Mouse (Mus musculus) limb, embryonic 11.5 days (tissue): ENCODE results near the gene 1700029J07Rik. TPM values are rescaled to one million over a fixed set of nuclear protein-coding genes. Genes with fewer than 3 reads are reported as not detected.
A peak's percentile ranks its signal among the peaks of the same experiment; 100 is the strongest.

ENCODE experiments used
- ATAC-seq: fragments of 200-750 bp; cut with Nextera tagmentation; 2 replicates; pipeline ENCODE4 v1.8.0; 2017; ENCODE audit warnings: low read depth; ENCODE audit not compliant: insufficient number of reproducible peaks, low FRiP score, low TSS enrichment
- DNase-seq: peaks from one replicate; pipeline ENCODE4 v3.0.0-alpha.2; 2015; ENCODE audit warnings: low spot score
- H3K27ac ChIP-seq: fragments of 300-500 bp; sonication (generic); replicated peaks from 2 replicates; pipeline ENCODE4 v1.5.1; 2014; ENCODE audit warnings: low read depth, mild to moderate bottlenecking, low read length
- H3K27me3 ChIP-seq: fragments of 300-500 bp; sonication (generic); 2 replicates; pipeline ENCODE4 v1.6.1; 2014; ENCODE audit warnings: mild to moderate bottlenecking, low read length, mixed read lengths; ENCODE audit not compliant: control insufficient read depth, insufficient read depth
- H3K36me3 ChIP-seq: fragments of 300-500 bp; sonication (generic); 2 replicates; pipeline ENCODE4 v1.6.1; 2014; ENCODE audit warnings: mild to moderate bottlenecking, low read length, moderate library complexity, mixed read lengths; ENCODE audit not compliant: control insufficient read depth, insufficient read depth
- H3K4me1 ChIP-seq: fragments of 300-500 bp; sonication (generic); 2 replicates; pipeline ENCODE4 v1.6.1; 2014; ENCODE audit warnings: low read length, mixed read lengths; ENCODE audit not compliant: control insufficient read depth, insufficient read depth
- H3K4me2 ChIP-seq: fragments of 300-500 bp; sonication (generic); 2 replicates; pipeline ENCODE4 v1.6.1; 2014; ENCODE audit warnings: low read depth, mild to moderate bottlenecking, moderate library complexity; ENCODE audit not compliant: severe bottlenecking
- H3K4me3 ChIP-seq: fragments of 300-500 bp; sonication (generic); 2 replicates; pipeline ENCODE4 v1.5.1; 2014; ENCODE audit warnings: low read depth, low read length
- H3K9ac ChIP-seq: fragments of 300-500 bp; sonication (generic); 2 replicates; pipeline ENCODE4 v1.6.1; 2014; ENCODE audit warnings: mild to moderate bottlenecking, low read length
- H3K9me3 ChIP-seq: fragments of 300-500 bp; sonication (generic); 2 replicates; pipeline ENCODE4 v1.6.1; 2016; ENCODE audit warnings: low read length; ENCODE audit not compliant: control insufficient read depth
- WGBS: fragments of 180-500 bp; shearing (Covaris S2); extraction: QIAGEN DNeasy Blood & Tissue Kit; methylation state at CpG from one replicate; pipeline ENCODE4 v1.1.7; 2014; 5-methylcytosine and 5-hydroxymethylcytosine counted together
- polyA plus RNA-seq: library from polyadenylated mRNA; unstranded; fragments of >200 nt; fragmentation: Nextera tagmentation; extraction: Ambion mirVana; gene quantifications from 2 replicates; pipeline ENCODE4 v1.2.1, GENCODE M21; 2014

1700029J07Rik gene
- polyA plus RNA-seq, 1 experiment from 2014 or later = 2.4 TPM

DNA sequence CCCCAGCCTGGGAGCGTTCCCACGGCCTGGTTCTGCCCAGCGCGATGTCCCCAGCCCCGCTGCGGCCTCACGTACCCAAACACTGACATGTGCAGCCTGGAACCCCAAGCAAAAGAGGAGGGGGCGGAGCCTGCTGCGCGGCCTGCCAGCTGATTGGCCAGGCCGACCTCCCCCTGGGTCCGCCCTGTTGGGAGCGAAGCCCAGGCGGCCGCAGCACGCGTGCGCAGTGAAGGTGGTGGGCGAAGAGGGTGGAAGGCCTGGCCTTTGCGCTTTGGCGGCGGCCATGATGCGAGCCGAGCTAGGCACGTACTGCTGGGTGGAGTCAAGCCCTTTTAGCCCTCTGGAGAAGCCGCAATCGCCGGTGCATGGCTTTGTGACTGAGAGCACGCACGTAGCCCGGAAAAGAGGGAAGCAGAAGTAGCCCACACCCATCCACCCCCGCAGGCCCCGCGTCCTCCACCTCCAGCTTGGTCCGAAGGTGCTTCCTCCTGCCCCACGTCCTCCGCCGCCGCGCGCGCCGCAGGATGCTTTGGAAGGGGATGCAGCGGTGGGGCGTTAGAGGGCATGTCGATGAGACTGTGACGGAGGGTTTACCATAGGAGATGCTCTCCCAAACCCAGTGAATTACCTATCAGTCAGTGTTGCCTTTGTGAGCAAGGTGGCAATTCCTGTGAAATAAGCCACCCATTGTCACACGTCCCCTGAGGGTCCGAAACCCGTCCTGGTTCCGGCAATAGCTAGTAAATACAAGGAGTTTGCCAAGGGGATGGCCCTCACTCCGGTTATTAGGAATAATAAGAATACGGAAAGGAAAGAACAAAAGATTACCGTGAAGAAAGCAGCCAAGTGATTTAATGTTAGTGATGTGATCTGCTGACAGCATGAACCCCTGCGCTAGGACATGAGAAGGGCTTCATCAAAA lies 25.0 kb upstream of the 1700029J07Rik start:
- Histone ChIP-seq H3K27ac (peak overlapping the region; percentile 92), H3K36me3 (no peaks in the 10 kb centered on the region; the same call in 1 of the 2 replicates), H3K27me3 (no peaks in the 10 kb centered on the region), H3K4me2 (peak overlapping the region; percentile 84), H3K4me3 (peak overlapping the region; percentile 43), H3K9ac (peak overlapping the region; percentile 83), H3K9me3 (no peaks in the 10 kb centered on the region), H3K4me1 (peaks cover 9% of the 10 kb centered on the region; the same call in 1 of the 2 replicates)
- WGBS = 7% methylated on average over 55 of the region's 55 CpGs
- peak; percentile 98 for DNase-seq
- ATAC-seq = peak; percentile 99

DNA sequence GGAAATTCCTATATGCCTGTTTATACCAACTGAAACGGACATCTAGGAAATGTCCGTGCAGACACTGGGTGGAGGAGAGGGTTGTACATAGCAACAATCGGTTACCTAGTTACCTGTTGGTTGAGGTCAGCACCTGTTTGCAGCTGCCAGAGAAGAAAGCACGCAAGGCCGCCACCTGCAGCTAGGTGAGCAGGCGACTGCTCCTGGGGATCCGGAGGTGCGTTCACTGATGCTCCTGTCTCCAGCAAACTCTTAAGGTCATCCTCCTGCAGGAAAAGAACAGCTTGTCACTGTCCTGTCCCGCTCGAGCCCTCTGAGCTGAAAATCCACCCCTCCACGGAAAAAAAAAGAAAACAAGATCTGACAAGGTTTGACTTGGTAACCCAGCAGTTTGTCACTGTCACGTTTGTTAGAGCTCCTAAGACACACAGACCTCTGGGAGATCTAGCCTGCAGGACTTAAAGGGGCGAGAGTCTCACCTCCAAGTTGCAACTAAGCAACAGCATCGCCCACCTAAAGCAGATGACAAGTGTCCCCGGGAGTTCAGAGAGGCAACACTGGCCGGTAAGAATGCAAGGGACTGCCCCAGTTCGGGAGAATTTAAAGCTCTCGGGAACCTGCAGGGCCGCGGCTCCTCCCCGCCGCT lies 24.2 kb upstream of the 1700029J07Rik start, which contains the start of gene Lrp2bp:
Gene Lrp2bp, plus strand, starts transcription at position 166 of the 646 bp plus-strand sequence.
- 3% methylated on average over 22 of the region's 22 CpGs for WGBS
- Histone ChIP-seq H3K36me3 (no peaks in the 10 kb centered on the region; the same call in 1 of the 2 replicates), H3K27me3 (no peaks in the 10 kb centered on the region), H3K27ac (peak within 1 kb of the TSS; percentile 92), H3K9ac (peak within 1 kb of the TSS; percentile 83), H3K4me3 (peak within 1 kb of the TSS; percentile 43), H3K4me2 (peak within 1 kb of the TSS; percentile 84), H3K9me3 (no peaks in the 10 kb centered on the region), H3K4me1 (peaks cover 9% of the 10 kb centered on the region; the same call in 1 of the 2 replicates)
- DNase-seq = peak; percentile 44
- ATAC-seq = 0 out of 2 replicates have a peak, but pooled peaks have one; percentile 7

DNA sequence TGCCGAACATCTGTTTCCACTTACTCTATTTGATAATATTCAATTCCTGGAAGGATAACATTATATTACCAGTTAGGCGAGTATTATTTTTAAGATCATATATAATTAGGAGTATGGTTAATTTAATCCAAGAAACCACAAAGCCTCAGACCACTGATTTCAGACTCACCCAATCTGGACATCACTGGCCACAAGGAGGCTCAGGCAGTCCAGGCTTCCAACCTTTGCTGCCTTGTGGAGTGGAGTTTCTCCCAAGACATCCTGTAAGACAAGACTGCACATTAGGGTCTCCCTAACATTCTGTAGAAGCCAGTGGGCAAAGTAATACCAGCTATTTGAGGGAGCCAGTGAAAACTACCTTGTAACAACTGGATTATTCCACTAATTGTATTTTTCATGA lies 23.2 kb upstream of the 1700029J07Rik start:
- Histone ChIP-seq H3K27me3 (no peaks in the 10 kb centered on the region), H3K9me3 (no peaks in the 10 kb centered on the region), H3K27ac (no peak overlapping the region), H3K9ac (no peak overlapping the region), H3K4me1 (peaks cover 9% of the 10 kb centered on the region; the same call in 1 of the 2 replicates), H3K4me3 (no peak overlapping the region), H3K36me3 (no peaks in the 10 kb centered on the region; the same call in 1 of the 2 replicates), H3K4me2 (no peak overlapping the region)
- DNase-seq = no peak
- no peak for ATAC-seq
- 90% methylated on average over 2 of the region's 2 CpGs for WGBS

DNA sequence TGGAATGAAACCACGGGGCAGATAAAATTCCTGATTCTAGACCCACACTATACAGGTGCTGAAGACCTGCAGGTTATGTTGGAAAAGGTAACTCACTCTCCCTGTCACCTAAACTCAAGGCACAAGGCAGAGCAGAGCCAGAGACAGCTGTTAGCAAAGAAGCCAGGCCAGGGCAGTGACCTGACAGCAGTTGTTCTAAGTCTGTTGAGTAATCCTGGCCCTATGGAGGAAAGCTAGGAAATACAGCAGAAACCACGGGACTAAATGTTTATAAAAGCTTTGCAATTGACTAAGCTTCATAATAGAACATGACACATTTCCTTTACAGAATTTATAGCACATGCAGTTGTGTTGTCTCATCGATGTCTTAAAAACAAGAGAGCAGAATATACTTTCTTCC lies 20.5 kb upstream of the 1700029J07Rik start:
- H3K27me3 ChIP-seq = no peaks in the 10 kb centered on the region
- H3K4me1 ChIP-seq = peaks cover 8% of the 10 kb centered on the region; the same call in 1 of the 2 replicates
- no peak overlapping the region for H3K27ac ChIP-seq
- ATAC-seq (no peak), DNase-seq (no peak)
- no peaks in the 10 kb centered on the region for H3K9me3 ChIP-seq
- no peaks in the 10 kb centered on the region; the same call in 1 of the 2 replicates for H3K36me3 ChIP-seq
- 85% methylated on average over 3 of the region's 3 CpGs for WGBS
- H3K4me2 ChIP-seq = no peak overlapping the region
- H3K9ac ChIP-seq = no peak overlapping the region
- H3K4me3 ChIP-seq = no peak overlapping the region

DNA sequence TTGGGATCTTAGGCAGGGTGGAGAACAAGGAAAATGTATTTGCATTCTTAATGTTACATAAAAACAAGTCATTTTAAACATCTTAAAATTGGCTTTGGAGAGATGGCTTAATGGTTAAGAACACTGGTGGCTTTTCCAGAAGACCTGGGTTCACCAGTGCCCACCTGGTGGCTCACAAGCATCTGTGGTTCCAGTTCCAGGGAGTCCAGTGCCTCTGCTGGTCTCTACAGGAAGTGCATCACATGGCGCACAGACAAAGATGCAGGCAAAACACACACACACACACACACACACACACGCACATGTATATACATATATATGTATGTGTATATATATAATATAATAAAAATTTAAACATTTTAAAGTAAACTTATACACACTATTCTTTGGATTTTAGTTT lies 19.1 kb upstream of the 1700029J07Rik start:
- ATAC-seq (no peak), DNase-seq (no peak)
- H3K27ac ChIP-seq = no peak overlapping the region

DNA sequence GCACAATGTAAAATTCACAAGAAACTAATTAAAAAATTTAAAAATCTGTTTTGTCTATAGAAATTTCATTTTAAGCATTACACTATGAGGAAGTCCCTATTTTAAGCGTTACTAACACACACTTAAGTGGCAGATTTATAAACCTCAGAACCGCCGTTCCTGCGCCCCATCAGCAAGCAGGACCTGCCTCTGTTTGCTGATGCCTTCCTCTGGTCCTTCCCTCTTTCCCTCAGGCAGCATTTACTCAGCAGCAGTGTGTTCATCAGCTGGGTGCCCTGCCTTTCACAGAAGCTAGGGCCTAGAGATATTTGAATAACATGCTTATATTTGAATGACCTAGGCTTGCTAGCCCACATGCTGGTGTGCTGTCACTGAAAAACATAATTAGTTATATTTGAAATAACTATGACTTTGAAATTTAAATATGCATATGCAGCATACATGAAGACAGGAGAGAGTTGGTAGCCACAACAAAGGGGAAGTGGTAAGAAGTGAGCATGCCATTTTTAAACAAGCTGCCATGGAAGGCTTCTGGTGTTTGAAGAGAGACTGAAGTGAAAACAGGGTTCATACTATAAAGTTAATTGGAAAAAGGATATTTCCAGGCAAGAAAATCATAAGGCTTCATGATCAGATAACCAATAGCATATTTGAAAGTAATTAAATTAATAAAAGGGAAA lies 15.7 kb upstream of the 1700029J07Rik start:
- no peak overlapping the region for H3K4me3 ChIP-seq
- no peaks in the 10 kb centered on the region for H3K27me3 ChIP-seq
- 94% methylated on average over 4 of the region's 4 CpGs for WGBS
- H3K9me3 ChIP-seq = no peaks in the 10 kb centered on the region
- no peak overlapping the region for H3K27ac ChIP-seq
- ATAC-seq (no peak), DNase-seq (no peak)
- no peaks in the 10 kb centered on the region; the same call in 1 of the 2 replicates for H3K36me3 ChIP-seq
- no peak overlapping the region for H3K9ac ChIP-seq
- no peak overlapping the region for H3K4me2 ChIP-seq
- H3K4me1 ChIP-seq = no peaks in the 10 kb centered on the region

More for the DNA sequence above, 19.1 kb upstream of the 1700029J07Rik start:
- Histone ChIP-seq H3K4me3 (no peak overlapping the region), H3K4me1 (peaks cover 2% of the 10 kb centered on the region; the same call in 1 of the 2 replicates), H3K9me3 (no peaks in the 10 kb centered on the region), H3K27me3 (no peaks in the 10 kb centered on the region), H3K9ac (no peak overlapping the region), H3K36me3 (no peaks in the 10 kb centered on the region; the same call in 1 of the 2 replicates), H3K4me2 (no peak overlapping the region)
- WGBS = 98% methylated on average over 2 of the region's 2 CpGs

DNA sequence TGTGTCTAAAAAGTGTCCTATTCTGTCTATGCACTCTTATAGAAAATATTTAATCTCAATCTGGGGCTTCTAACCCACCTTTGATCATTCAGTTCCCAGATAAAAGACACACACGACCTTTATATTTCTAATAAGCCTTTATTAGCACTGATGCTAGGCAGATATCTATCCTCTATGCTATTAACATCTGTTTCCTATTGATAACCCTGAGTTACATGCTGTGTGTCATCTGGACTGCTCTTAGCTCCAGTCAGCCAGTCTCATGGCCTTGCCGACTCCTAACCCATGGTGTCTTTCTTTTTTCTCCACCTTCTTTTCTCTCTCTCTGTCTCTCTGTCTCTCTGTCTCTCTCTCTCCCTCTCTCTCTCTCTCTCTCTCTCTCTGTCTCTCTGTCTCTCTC lies 13.1 kb upstream of the 1700029J07Rik start:
- Histone ChIP-seq H3K27me3 (no peaks in the 10 kb centered on the region), H3K9ac (no peak overlapping the region), H3K9me3 (no peaks in the 10 kb centered on the region), H3K36me3 (no peaks in the 10 kb centered on the region; the same call in 1 of the 2 replicates), H3K4me1 (no peaks in the 10 kb centered on the region), H3K4me2 (no peak overlapping the region), H3K4me3 (no peak overlapping the region), H3K27ac (no peak overlapping the region)
- DNase-seq (no peak), ATAC-seq (no peak)
- 55% methylated on average over 2 of the region's 2 CpGs for WGBS

DNA sequence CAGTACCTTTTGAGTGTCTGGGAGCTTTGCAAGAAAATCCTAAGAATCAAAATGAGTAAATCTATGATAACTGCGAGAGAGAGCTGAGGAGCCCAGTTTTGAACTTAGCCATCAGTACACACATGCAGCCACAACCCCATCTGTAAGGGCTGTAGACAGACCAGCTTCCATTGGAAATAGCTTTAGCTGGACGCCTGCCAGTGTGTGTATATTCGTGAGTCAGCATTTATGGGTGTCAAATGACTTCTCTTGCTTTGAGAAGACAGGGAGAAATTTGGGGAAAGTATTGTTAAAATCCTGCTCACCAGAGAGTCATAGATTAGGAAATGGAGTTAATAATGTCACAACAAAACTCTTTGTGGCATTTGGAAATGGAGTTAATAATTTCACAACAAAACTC lies 11.6 kb upstream of the 1700029J07Rik start:
- H3K4me1 ChIP-seq = no peaks in the 10 kb centered on the region
- no peak overlapping the region for H3K27ac ChIP-seq
- DNase-seq (no peak), ATAC-seq (no peak)
- no peak overlapping the region for H3K9ac ChIP-seq
- WGBS = 78% methylated on average over 3 of the region's 3 CpGs
- H3K36me3 ChIP-seq = no peaks in the 10 kb centered on the region; the same call in 1 of the 2 replicates
- H3K27me3 ChIP-seq = no peaks in the 10 kb centered on the region
- no peaks in the 10 kb centered on the region for H3K9me3 ChIP-seq
- H3K4me3 ChIP-seq = no peak overlapping the region
- H3K4me2 ChIP-seq = no peak overlapping the region
